9 mouse cellular contexts compared by ENCODE assay signal in genomic region chr6:114343740-114344139, GRCm38 (mm10). TPM values are rescaled to one million over a fixed set of nuclear protein-coding genes. Genes with fewer than 3 reads are reported as not detected.
DNase-seq lines count a peak whose midpoint lies in the region; ATAC-seq and TF ChIP-seq lines count a peak whose summit lies in the region.
"Had no signal": no experiment of that assay in that cellular context is flagged by ENCODE, and none has a peak within 500 bp of the region (broad histone marks: within the 10 kb centered on the region; RNA-seq: fewer than 3 reads in every experiment).

No protein-coding gene starts in this region.

- H3K4me3 ChIP-seq in kidney, embryonic 14.5 days (ENCODE audit: low read length), result no peak overlapping the region
- no peak overlapping the region for H3K4me3 ChIP-seq in hindbrain, postnatal 0 days (ENCODE audit: low read length)
- H3K4me3 ChIP-seq: liver, embryonic 15.5 days had no signal

- WGBS in kidney, embryonic 14.5 days, result 13% methylated on average over 3 of the region's 3 CpGs
- WGBS in hindbrain, postnatal 0 days, result 15% methylated on average over 3 of the region's 3 CpGs

- peak; percentile 99 for TF ChIP-seq CTCF in hindbrain, postnatal 0 days (IDR thresholded peaks at IDR 0.05; ENCODE audit: low read depth)

- DNase-seq in kidney, adult 9 months, result peak; percentile 32
- DNase-seq in ZHBTc4 (ENCODE audit: low read depth, low spot score), result peak; percentile 64
- peak; percentile 45 to 73 for DNase-seq in cerebellum, postnatal 4 days (ENCODE audit: low spot score in 2 of 2)
- DNase-seq in hindbrain, postnatal 0 days (ENCODE audit: low spot score), result peak; percentile 87
- peak; percentile 35 for DNase-seq in lung, postnatal 14 days
- peak; percentile 59 for DNase-seq in right cerebral cortex, postnatal 25 days

- no peaks in the 10 kb centered on the region for H3K36me3 ChIP-seq in kidney, embryonic 14.5 days (ENCODE audit: control insufficient read depth, insufficient read depth, low read length)
- H3K36me3 ChIP-seq in hindbrain, postnatal 0 days (ENCODE audit: insufficient read depth, low read length), result no peaks in the 10 kb centered on the region
- H3K36me3 ChIP-seq: liver, embryonic 15.5 days had no signal

- ATAC-seq in kidney, embryonic 14.5 days (ENCODE audit: low FRiP score, low TSS enrichment), result no peak
- ATAC-seq in hindbrain, postnatal 0 days, result peak; percentile 52
- no peak for ATAC-seq in activated CD4-positive, CD25-positive, alpha-beta regulatory T cell, adult 4 months

- no peaks in the 10 kb centered on the region for H3K27me3 ChIP-seq in kidney, embryonic 14.5 days (ENCODE audit: control insufficient read depth, insufficient read depth, low read length)
- H3K27me3 ChIP-seq in hindbrain, postnatal 0 days (ENCODE audit: insufficient read depth, low read length), result no peaks in the 10 kb centered on the region
- H3K27me3 ChIP-seq: liver, embryonic 15.5 days had no signal

- no peak overlapping the region for H3K4me2 ChIP-seq in kidney, embryonic 14.5 days (replicated peaks; ENCODE audit: low read depth, low read length)
- no peak overlapping the region for H3K4me2 ChIP-seq in hindbrain, postnatal 0 days (ENCODE audit: low read depth, low read length)
- H3K4me2 ChIP-seq: liver, embryonic 15.5 days had no signal

- no peak overlapping the region for H3K27ac ChIP-seq in kidney, embryonic 14.5 days (ENCODE audit: low read depth, low read length)
- H3K27ac ChIP-seq in hindbrain, postnatal 0 days, result no peak overlapping the region
- H3K27ac ChIP-seq: liver, embryonic 15.5 days had no signal

- no peaks in the 10 kb centered on the region for H3K9me3 ChIP-seq in kidney, embryonic 14.5 days (ENCODE audit: control insufficient read depth, low read length)
- no peaks in the 10 kb centered on the region for H3K9me3 ChIP-seq in hindbrain, postnatal 0 days (ENCODE audit: low read length)
- H3K9me3 ChIP-seq: liver, embryonic 15.5 days had no signal

- no peak overlapping the region for H3K9ac ChIP-seq in kidney, embryonic 14.5 days (ENCODE audit: low read depth, low read length)
- H3K9ac ChIP-seq in hindbrain, postnatal 0 days (replicated peaks; ENCODE audit: low read length), result no peak overlapping the region
- H3K9ac ChIP-seq: liver, embryonic 15.5 days had no signal

- 0 out of 2 replicates have a peak, but pooled peaks cover 5% of the 10 kb centered on the region for H3K4me1 ChIP-seq in kidney, embryonic 14.5 days (ENCODE audit: control insufficient read depth, insufficient read depth, low read length)
- H3K4me1 ChIP-seq in hindbrain, postnatal 0 days (ENCODE audit: insufficient read depth, low read length), result peaks cover 9% of the 10 kb centered on the region; the same call in 1 of the 2 replicates
- H3K4me1 ChIP-seq: liver, embryonic 15.5 days had no signal

RNA-seq across cellular contexts. Expression of gene Hrh1, which starts 54.0 kb away (rescaled TPM):
- 0.16 TPM in 1 of 2 replicates, not detected in the other for polyA plus RNA-seq in kidney, embryonic 14.5 days (2014; fragmentation: Nextera tagmentation; extraction: Ambion mirVana)
- 2.4 and 5.3 TPM in 2 replicates for total RNA-seq in hindbrain, postnatal 0 days (2014; rRNA removed)
- 1.6 and 1.9 TPM in 2 replicates for polyA plus RNA-seq in hindbrain, postnatal 0 days (2015; fragmentation: Nextera tagmentation; extraction: Ambion mirVana)
- polyA plus RNA-seq in activated CD4-positive, CD25-positive, alpha-beta regulatory T cell, adult 4 months (2017; shearing (Covaris generic)), result not detected

Comparison
In these comparisons a context has a peak if more than half of its experiments do, and no peak if none do; other contexts are left out.
1. DNase-seq: peak in every context shown above with its lines; median percentile 87 in hindbrain, postnatal 0 days; 64 in ZHBTc4; 59 in cerebellum, postnatal 4 days; 59 in right cerebral cortex, postnatal 25 days; 35 in lung, postnatal 14 days; 32 in kidney, adult 9 months.